Mouse (Mus musculus): ENCODE measurements around the gene Bloc1s1.

The Bloc1s1 gene

GRCm38 (mm10) chr10:128923935-128924334, at the start of gene Bloc1s1:
Gene Bloc1s1, minus strand, starts transcription at chr10:128924035.
- no peak for DNase-seq (ENCODE audit: extremely low read depth, insufficient read length, low spot score)

- no peak for DNase-seq (ENCODE audit: extremely low read depth, insufficient read length, low spot score)
These were observed 49.0 kb upstream of the Bloc1s1 start for GRCm38 (mm10) chr10:128972841-128973240.

- DNase-seq (ENCODE audit: extremely low read depth, insufficient read length, low spot score): no peak
These were observed 47.0 kb upstream of the Bloc1s1 start for GRCm38 (mm10) chr10:128970740-128971250.

- DNase-seq (ENCODE audit: extremely low read depth, insufficient read length, low spot score): peak; percentile 53
These were observed 44.5 kb upstream of the Bloc1s1 start for GRCm38 (mm10) chr10:128968341-128968749.

GRCm38 (mm10) chr10:128965871-128966270, 42.0 kb upstream of the Bloc1s1 start:
- DNase-seq (ENCODE audit: extremely low read depth, insufficient read length, low spot score): no peak

GRCm38 (mm10) chr10:128964961-128965360, 41.1 kb upstream of the Bloc1s1 start:
- DNase-seq (ENCODE audit: extremely low read depth, insufficient read length, low spot score): no peak

- DNase-seq (ENCODE audit: extremely low read depth, insufficient read length, low spot score): no peak
These were observed 37.1 kb upstream of the Bloc1s1 start, which contains the start of gene Mettl7b for GRCm38 (mm10) chr10:128960590-128961584. Gene Mettl7b, minus strand, starts transcription at chr10:128960988.

GRCm38 (mm10) chr10:128960142-128960541, 36.3 kb upstream of the Bloc1s1 start:
- no peak for DNase-seq (ENCODE audit: extremely low read depth, insufficient read length, low spot score)

- DNase-seq (ENCODE audit: extremely low read depth, insufficient read length, low spot score): no peak
These were observed 34.5 kb upstream of the Bloc1s1 start for GRCm38 (mm10) chr10:128958340-128958739.

- DNase-seq (ENCODE audit: extremely low read depth, insufficient read length, low spot score): peak; percentile 58
These were observed 26.5 kb upstream of the Bloc1s1 start for GRCm38 (mm10) chr10:128950208-128950887.

- DNase-seq (ENCODE audit: extremely low read depth, insufficient read length, low spot score): no peak
These were observed 23.7 kb upstream of the Bloc1s1 start for GRCm38 (mm10) chr10:128947496-128947895.

- no peak for DNase-seq (ENCODE audit: extremely low read depth, insufficient read length, low spot score)
These were observed 21.8 kb upstream of the Bloc1s1 start for GRCm38 (mm10) chr10:128945675-128946074.

GRCm38 (mm10) chr10:128940475-128941061, 16.7 kb upstream of the Bloc1s1 start:
- DNase-seq (ENCODE audit: extremely low read depth, insufficient read length, low spot score): no peak

- DNase-seq (ENCODE audit: extremely low read depth, insufficient read length, low spot score): peak; percentile 43
These were observed 15.1 kb upstream of the Bloc1s1 start for GRCm38 (mm10) chr10:128938974-128939373.

- DNase-seq (ENCODE audit: extremely low read depth, insufficient read length, low spot score): peak; percentile 55
These were observed 14.6 kb upstream of the Bloc1s1 start for GRCm38 (mm10) chr10:128938457-128938856.

- no peak for DNase-seq (ENCODE audit: extremely low read depth, insufficient read length, low spot score)
These were observed 14.0 kb upstream of the Bloc1s1 start for GRCm38 (mm10) chr10:128937756-128938390.

- no peak for DNase-seq (ENCODE audit: extremely low read depth, insufficient read length, low spot score)
These were observed 12.1 kb upstream of the Bloc1s1 start for GRCm38 (mm10) chr10:128935826-128936440.

GRCm38 (mm10) chr10:128934997-128935787, 11.4 kb upstream of the Bloc1s1 start:
- no peak for DNase-seq (ENCODE audit: extremely low read depth, insufficient read length, low spot score)

All from 3134 (cell line).